18 mouse cellular contexts compared by ENCODE assay signal in the genomic region with DNA sequence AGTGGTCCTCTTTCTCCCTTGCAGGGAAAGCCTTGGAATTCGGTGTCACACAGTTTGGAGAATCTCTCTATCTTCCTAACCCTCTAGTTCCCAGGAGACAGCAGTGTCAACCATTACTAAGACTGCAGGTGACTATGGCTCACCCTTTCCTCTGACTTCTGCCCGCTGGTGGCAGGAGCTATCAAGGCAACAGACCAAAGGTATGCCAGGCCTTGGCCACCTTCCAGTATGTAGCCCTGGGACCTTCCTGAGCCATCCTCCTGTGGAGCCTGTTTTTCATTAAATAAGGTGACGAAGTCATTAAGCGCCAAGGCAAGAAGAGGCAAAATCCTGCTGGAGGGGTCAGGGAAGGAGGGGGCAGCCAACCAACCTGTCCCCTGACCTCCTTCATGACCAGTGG. TPM values are rescaled to one million over a fixed set of nuclear protein-coding genes. Genes with fewer than 3 reads are reported as not detected.
DNase-seq lines count a peak whose midpoint lies in the region; ATAC-seq and TF ChIP-seq lines count a peak whose summit lies in the region.
"Had no signal": no experiment of that assay in that cellular context is flagged by ENCODE, and none has a peak within 500 bp of the region (broad histone marks: within the 10 kb centered on the region; RNA-seq: fewer than 3 reads in every experiment).

No protein-coding gene starts in this region.

- no peaks in the 10 kb centered on the region for H3K27me3 ChIP-seq in liver, adult 2 months (ENCODE audit: control insufficient read depth, insufficient read depth, low read length)
- 0 out of 2 replicates have a peak, but pooled peaks cover 4% of the 10 kb centered on the region for H3K27me3 ChIP-seq in hindbrain, embryonic 12.5 days
- H3K27me3 ChIP-seq in kidney, embryonic 16.5 days (ENCODE audit: insufficient read depth, low read length) = no peaks in the 10 kb centered on the region
- H3K27me3 ChIP-seq in neural tube, embryonic 13.5 days = no peaks in the 10 kb centered on the region

- H3K36me3 ChIP-seq in liver, adult 2 months (ENCODE audit: control insufficient read depth, insufficient read depth, low read length) = no peaks in the 10 kb centered on the region
- H3K36me3 ChIP-seq in hindbrain, embryonic 12.5 days = 0 out of 2 replicates have a peak, but pooled peaks cover 4% of the 10 kb centered on the region
- no peaks in the 10 kb centered on the region for H3K36me3 ChIP-seq in kidney, embryonic 16.5 days (ENCODE audit: insufficient read depth, low read length)
- H3K36me3 ChIP-seq in neural tube, embryonic 13.5 days = no peaks in the 10 kb centered on the region
- H3K36me3 ChIP-seq: heart, embryonic 10.5 days; liver, embryonic 12.5 days had no signal

- WGBS in liver, adult 2 months = 45% methylated on average over 4 of the region's 4 CpGs
- WGBS in hindbrain, embryonic 12.5 days = 57% methylated on average over 4 of the region's 4 CpGs
- 61% methylated on average over 4 of the region's 4 CpGs for WGBS in kidney, embryonic 16.5 days
- WGBS in neural tube, embryonic 13.5 days = 58% methylated on average over 4 of the region's 4 CpGs

- no peaks in the 10 kb centered on the region for H3K9me3 ChIP-seq in hindbrain, embryonic 12.5 days (replicated peaks)
- H3K9me3 ChIP-seq in kidney, embryonic 16.5 days (ENCODE audit: low read length) = no peaks in the 10 kb centered on the region
- no peaks in the 10 kb centered on the region for H3K9me3 ChIP-seq in neural tube, embryonic 13.5 days
- H3K9me3 ChIP-seq: heart, embryonic 10.5 days; liver, embryonic 12.5 days had no signal

- peak overlapping the region; percentile 87 for H3K4me2 ChIP-seq in hindbrain, embryonic 12.5 days (replicated peaks)
- H3K4me2 ChIP-seq in kidney, embryonic 16.5 days (replicated peaks; ENCODE audit: low read depth, low read length) = peak overlapping the region; percentile 80; the same call in 1 of the 2 replicates
- H3K4me2 ChIP-seq in neural tube, embryonic 13.5 days = peak overlapping the region; percentile 72
- H3K4me2 ChIP-seq: liver, embryonic 12.5 days had no signal

- no peak overlapping the region for H3K9ac ChIP-seq in liver, adult 2 months (ENCODE audit: low read depth, low read length)
- no peak overlapping the region for H3K9ac ChIP-seq in hindbrain, embryonic 12.5 days
- H3K9ac ChIP-seq in kidney, embryonic 16.5 days (replicated peaks; ENCODE audit: low read length) = no peak overlapping the region
- peak overlapping the region; percentile 95; the same call in 1 of the 2 replicates for H3K9ac ChIP-seq in neural tube, embryonic 13.5 days
- H3K9ac ChIP-seq: liver, embryonic 12.5 days had no signal

- H3K4me1 ChIP-seq in liver, adult 2 months (ENCODE audit: control insufficient read depth, insufficient read depth, low read length) = peaks cover 21% of the 10 kb centered on the region
- peaks cover 68% of the 10 kb centered on the region for H3K4me1 ChIP-seq in hindbrain, embryonic 12.5 days
- H3K4me1 ChIP-seq in kidney, embryonic 16.5 days (ENCODE audit: insufficient read depth, low read length) = peaks cover 80% of the 10 kb centered on the region
- peaks cover 84% of the 10 kb centered on the region for H3K4me1 ChIP-seq in neural tube, embryonic 13.5 days (replicated peaks)

- H3K4me3 ChIP-seq in liver, adult 2 months (ENCODE audit: insufficient read depth, low read depth, low read length) = no peak overlapping the region
- H3K4me3 ChIP-seq in hindbrain, embryonic 12.5 days = 0 out of 2 replicates have a peak overlapping the region, but pooled peaks have one; percentile 97
- H3K4me3 ChIP-seq in kidney, embryonic 16.5 days (ENCODE audit: low read length) = no peak overlapping the region
- peak overlapping the region; percentile 75; the same call in 1 of the 2 replicates for H3K4me3 ChIP-seq in neural tube, embryonic 13.5 days
- H3K4me3 ChIP-seq in gastrocnemius, adult 2 months = no peak overlapping the region
- H3K4me3 ChIP-seq: erythroblast, embryonic 14.5 days; liver, embryonic 12.5 days had no signal

- TF ChIP-seq POLR2A in liver, adult 2 months (IDR thresholded peaks at IDR 0.05; ENCODE audit: extremely low read depth, insufficient read depth, low read length) = no peak

- intact Hi-C loops in gastrocnemius, adult 2 months (cut with DNase I) = no loop called here

- TF ChIP-seq CTCF in liver, adult 2 months (IDR thresholded peaks at IDR 0.05; ENCODE audit: low read depth, low read length) = peak; percentile 58
- TF ChIP-seq CTCF in gastrocnemius, adult 2 months (IDR thresholded peaks at IDR 0.05) = no peak

- peak; percentile 76 for DNase-seq in liver, adult 2 months (ENCODE audit: extremely low read depth, low read depth, low spot score)
- no peak for DNase-seq in liver
- DNase-seq in gastrocnemius, adult 2 months = no peak
- no peak for DNase-seq in right cerebral cortex, adult 2 months (ENCODE audit: low spot score in 2 of 2)
- DNase-seq: lung, postnatal 14 days; right cerebral cortex, adult 18-20 months had no signal

- ATAC-seq in hindbrain, embryonic 12.5 days (ENCODE audit: low FRiP score) = no peak
- no peak for ATAC-seq in kidney, embryonic 16.5 days (ENCODE audit: low FRiP score, low TSS enrichment)
- no peak for ATAC-seq in neural tube, embryonic 13.5 days (ENCODE audit: low read depth)
- ATAC-seq: liver, embryonic 12.5 days had no signal

- H3K79me2 ChIP-seq in liver, adult 2 months (ENCODE audit: control insufficient read depth, insufficient read depth, low read length) = peaks cover 53% of the 10 kb centered on the region; the same call in 1 of the 2 replicates

- H3K27ac ChIP-seq in liver, adult 2 months (replicated peaks; ENCODE audit: insufficient read depth, low read depth, low read length) = no peak overlapping the region
- peak overlapping the region; percentile 97; the same call in 1 of the 2 replicates for H3K27ac ChIP-seq in hindbrain, embryonic 12.5 days
- peak overlapping the region; percentile 97 for H3K27ac ChIP-seq in kidney, embryonic 16.5 days (ENCODE audit: low read length)
- H3K27ac ChIP-seq in neural tube, embryonic 13.5 days (replicated peaks) = peak overlapping the region; percentile 94
- H3K27ac ChIP-seq in gastrocnemius, adult 2 months = no peak overlapping the region
- H3K27ac ChIP-seq: heart, embryonic 10.5 days; liver, embryonic 12.5 days had no signal

RNA-seq across cellular contexts. Expression of gene Fignl2, which starts 3.2 kb away (rescaled TPM):
- total RNA-seq in liver, adult 2 months (2014; rRNA removed) = 1.8 and 2.3 TPM in 2 replicates
- 6.4 and 6.9 TPM in 2 replicates for polyA plus RNA-seq in liver, adult 2 months (2012; rRNA removed)
- 0.41 and 0.44 TPM in 2 replicates for polyA plus RNA-seq in hindbrain, embryonic 12.5 days (2016; fragmentation: Nextera tagmentation; extraction: Ambion mirVana)
- polyA plus RNA-seq in kidney, embryonic 16.5 days (2015; fragmentation: Nextera tagmentation; extraction: Ambion mirVana) = 0.26 and 0.35 TPM in 2 replicates
- 0.17 and 0.18 TPM in 2 replicates for polyA plus RNA-seq in neural tube, embryonic 13.5 days (2015; fragmentation: Nextera tagmentation; extraction: Ambion mirVana)
- total RNA-seq in gastrocnemius, adult 2 months (2021) = under 1 TPM; 0.67 to 0.77 TPM
- total RNA-seq: common myeloid progenitor, adult 5-6 weeks; hematopoietic stem cell, adult 5-6 weeks had no signal
- polyA plus RNA-seq: erythroblast, embryonic 14.5 days had no signal

RNA-seq across cellular contexts. Expression of gene Gm47841, which starts 28.0 kb away (rescaled TPM):
- total RNA-seq in liver, adult 2 months (2014; rRNA removed) = not detected in 2 replicates
- not detected in 2 replicates for polyA plus RNA-seq in liver, adult 2 months (2012; rRNA removed)
- not detected in 2 replicates for polyA plus RNA-seq in hindbrain, embryonic 12.5 days (2016; fragmentation: Nextera tagmentation; extraction: Ambion mirVana)
- not detected in 2 replicates for polyA plus RNA-seq in kidney, embryonic 16.5 days (2015; fragmentation: Nextera tagmentation; extraction: Ambion mirVana)
- polyA plus RNA-seq in neural tube, embryonic 13.5 days (2015; fragmentation: Nextera tagmentation; extraction: Ambion mirVana) = not detected in 2 replicates
- total RNA-seq in gastrocnemius, adult 2 months (2021) = not detected
- total RNA-seq: adrenal gland, adult 18-20 months; common myeloid progenitor, adult 5-6 weeks; gastrocnemius, adult 18-20 months; hematopoietic stem cell, adult 5-6 weeks; layer of hippocampus, postnatal 14 days had no signal
- polyA plus RNA-seq: erythroblast, embryonic 14.5 days; heart, embryonic 10.5 days; liver, embryonic 12.5 days; thymus, postnatal 0 days had no signal

RNA-seq across cellular contexts. Expression of gene Ankrd33, which starts 40.4 kb away (rescaled TPM):
- total RNA-seq in liver, adult 2 months (2014; rRNA removed) = not detected in 2 replicates
- polyA plus RNA-seq in liver, adult 2 months (2012; rRNA removed) = not detected in 2 replicates
- polyA plus RNA-seq in hindbrain, embryonic 12.5 days (2016; fragmentation: Nextera tagmentation; extraction: Ambion mirVana) = not detected in 2 replicates
- not detected in 2 replicates for polyA plus RNA-seq in kidney, embryonic 16.5 days (2015; fragmentation: Nextera tagmentation; extraction: Ambion mirVana)
- not detected in 2 replicates for polyA plus RNA-seq in neural tube, embryonic 13.5 days (2015; fragmentation: Nextera tagmentation; extraction: Ambion mirVana)
- not detected for total RNA-seq in gastrocnemius, adult 2 months (2021)
- total RNA-seq: common myeloid progenitor, adult 5-6 weeks; gastrocnemius, adult 18-20 months; hematopoietic stem cell, adult 5-6 weeks; layer of hippocampus, postnatal 14 days had no signal
- polyA plus RNA-seq: erythroblast, embryonic 14.5 days; heart, embryonic 10.5 days; liver, embryonic 12.5 days; thymus, postnatal 0 days had no signal

RNA-seq across cellular contexts. Expression of gene Acvrl1, which starts 53.2 kb away (rescaled TPM):
- 3.0 and 4.4 TPM in 2 replicates for total RNA-seq in liver, adult 2 months (2014; rRNA removed)
- polyA plus RNA-seq in liver, adult 2 months (2012; rRNA removed) = 2.3 and 4.0 TPM in 2 replicates
- polyA plus RNA-seq in hindbrain, embryonic 12.5 days (2016; fragmentation: Nextera tagmentation; extraction: Ambion mirVana) = 11.6 TPM in 2 replicates
- polyA plus RNA-seq in kidney, embryonic 16.5 days (2015; fragmentation: Nextera tagmentation; extraction: Ambion mirVana) = 20.6 and 24.4 TPM in 2 replicates
- 8.1 and 9.0 TPM in 2 replicates for polyA plus RNA-seq in neural tube, embryonic 13.5 days (2015; fragmentation: Nextera tagmentation; extraction: Ambion mirVana)
- total RNA-seq in gastrocnemius, adult 2 months (2021) = 10 to 100 TPM; 10.2 to 14.5 TPM
- polyA plus RNA-seq: erythroblast, embryonic 14.5 days had no signal

Comparison
In these comparisons a context has a peak if more than half of its experiments do, and no peak if none do; other contexts are left out.
1. H3K27ac ChIP-seq: peak in hindbrain, embryonic 12.5 days (single experiment), kidney, embryonic 16.5 days (single experiment) and neural tube, embryonic 13.5 days (single experiment); none in liver, adult 2 months (single experiment) and gastrocnemius, adult 2 months (single experiment).
2. H3K4me3 ChIP-seq: peak in hindbrain, embryonic 12.5 days (single experiment) and neural tube, embryonic 13.5 days (single experiment); none in liver, adult 2 months (single experiment), kidney, embryonic 16.5 days (single experiment) and gastrocnemius, adult 2 months (single experiment).
3. Peak in every context shown above with its lines, with median percentiles within 50 percentile points of each other: H3K4me2 ChIP-seq.